Mouse (Mus musculus) neural tube, embryonic 15.5 days (tissue): Measurements from ENCODE around the gene Mttp. TPM values are rescaled to one million over a fixed set of nuclear protein-coding genes. Genes with fewer than 3 reads are reported as not detected.

ENCODE experiments used
- ATAC-seq: fragments of 200-750 bp; cut with Nextera tagmentation; 2 replicates; pipeline ENCODE4 v1.8.0; 2017; ENCODE audit warnings: mild to moderate bottlenecking, moderate TSS enrichment, moderate library complexity; ENCODE audit not compliant: low FRiP score
- H3K27ac ChIP-seq: fragments of 300-500 bp; sonication (generic); replicated peaks from 2 replicates; pipeline ENCODE4 v1.5.1; 2015; ENCODE audit warnings: mild to moderate bottlenecking, inconsistent platforms
- H3K27me3 ChIP-seq: fragments of 300-500 bp; sonication (generic); replicated peaks from 2 replicates; pipeline ENCODE4 v1.6.1; 2015; ENCODE audit warnings: inconsistent platforms
- H3K36me3 ChIP-seq: fragments of 300-500 bp; sonication (generic); 2 replicates; pipeline ENCODE4 v1.6.1; 2015; ENCODE audit warnings: inconsistent platforms
- H3K4me1 ChIP-seq: fragments of 300-500 bp; sonication (generic); 2 replicates; pipeline ENCODE4 v1.6.1; 2015; ENCODE audit warnings: inconsistent platforms
- H3K4me2 ChIP-seq: fragments of 300-500 bp; sonication (generic); 2 replicates; pipeline ENCODE4 v1.6.1; 2015; ENCODE audit warnings: inconsistent platforms, mild to moderate bottlenecking, moderate library complexity
- H3K4me3 ChIP-seq: fragments of 300-500 bp; sonication (generic); replicated peaks from 2 replicates; pipeline ENCODE4 v1.5.1; 2015; ENCODE audit warnings: mild to moderate bottlenecking, inconsistent platforms
- H3K9ac ChIP-seq: fragments of 300-500 bp; sonication (generic); replicated peaks from 2 replicates; pipeline ENCODE4 v1.6.1; 2015; ENCODE audit warnings: mild to moderate bottlenecking, inconsistent platforms
- H3K9me3 ChIP-seq: fragments of 300-500 bp; sonication (generic); replicated peaks from 2 replicates; pipeline ENCODE4 v1.6.1; 2016; ENCODE audit warnings: inconsistent platforms
- WGBS: fragments of 180-500 bp; shearing (Covaris S2); methylation state at CpG from one replicate; pipeline ENCODE4 v1.1.7; 2015; ENCODE audit warnings: mixed read lengths; 5-methylcytosine and 5-hydroxymethylcytosine counted together
- polyA plus RNA-seq: library from polyadenylated mRNA; unstranded; fragments of >200 nt; fragmentation: Nextera tagmentation; extraction: Ambion mirVana; gene quantifications from 2 replicates; pipeline ENCODE4 v1.2.1, GENCODE M21; 2015

Gene Mttp
- polyA plus RNA-seq, 1 experiment from 2014 or later, result 8.5 TPM

DNA sequence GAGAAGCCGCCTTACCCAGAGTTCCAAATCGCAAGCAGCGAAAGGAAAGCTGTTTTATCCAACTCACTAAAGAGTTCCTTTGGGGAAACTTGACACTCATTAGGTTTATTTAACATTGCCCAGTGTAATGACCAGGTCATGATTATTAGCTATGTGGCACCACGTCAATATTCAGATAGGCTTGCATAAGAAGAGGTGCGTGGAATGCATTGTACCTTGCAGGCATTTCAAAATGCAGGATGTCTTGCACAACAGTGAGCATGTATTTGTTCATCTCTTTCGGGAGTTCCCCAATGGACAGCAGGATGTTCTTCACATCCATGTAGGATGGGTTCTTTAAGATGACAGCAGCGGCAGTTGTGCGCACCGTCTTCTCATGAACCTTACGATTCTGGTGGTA, 37.9 kb downstream of the Mttp start:
- ATAC-seq, result no peak
- Histone ChIP-seq H3K27ac (no peak overlapping the region), H3K4me2 (no peak overlapping the region), H3K36me3 (no peaks in the 10 kb centered on the region), H3K4me1 (no peaks in the 10 kb centered on the region), H3K9me3 (no peaks in the 10 kb centered on the region), H3K4me3 (no peak overlapping the region), H3K9ac (no peak overlapping the region), H3K27me3 (no peaks in the 10 kb centered on the region)
- WGBS, result 94% methylated on average over 10 of the region's 10 CpGs

- WGBS, result 75% methylated on average over 5 of the region's 5 CpGs
These were observed 39.7 kb downstream of the Mttp start for GRCm38 (mm10) chr3:138105056-138105455.

DNA sequence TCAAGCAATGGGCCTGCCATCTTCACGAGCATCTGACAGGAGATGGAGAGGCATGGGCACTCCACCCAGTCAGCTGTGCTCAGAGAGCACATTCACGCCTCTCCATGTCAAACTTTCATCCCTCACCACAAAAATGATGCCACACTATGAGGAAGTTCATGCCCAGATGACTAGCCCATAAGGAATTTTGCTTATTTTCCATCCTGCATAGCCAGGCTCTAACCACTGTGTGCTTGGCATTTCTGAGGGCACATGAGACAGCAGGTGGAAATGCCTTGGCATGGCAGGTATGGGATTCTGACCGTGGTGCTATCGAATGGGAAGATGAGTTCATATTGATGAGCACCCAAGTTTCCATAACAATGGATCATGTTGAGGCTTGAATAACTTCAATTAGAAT, 41.1 kb downstream of the Mttp start:
- ATAC-seq, result no peak
- 91% methylated on average over 4 of the region's 4 CpGs for WGBS

More at GRCm38 (mm10) chr3:138105056-138105455, 39.7 kb downstream of the Mttp start:
- Histone ChIP-seq H3K36me3 (no peaks in the 10 kb centered on the region), H3K27me3 (no peaks in the 10 kb centered on the region), H3K9me3 (no peaks in the 10 kb centered on the region), H3K4me1 (no peaks in the 10 kb centered on the region), H3K9ac (no peak overlapping the region), H3K4me2 (no peak overlapping the region), H3K27ac (no peak overlapping the region), H3K4me3 (no peak overlapping the region)
- ATAC-seq, result no peak

GRCm38 (mm10) chr3:138101936-138102335, 42.8 kb downstream of the Mttp start:
- Histone ChIP-seq H3K9me3 (no peaks in the 10 kb centered on the region), H3K9ac (no peak overlapping the region), H3K27ac (no peak overlapping the region), H3K36me3 (no peaks in the 10 kb centered on the region), H3K4me3 (no peak overlapping the region), H3K27me3 (no peaks in the 10 kb centered on the region), H3K4me2 (no peak overlapping the region), H3K4me1 (no peaks in the 10 kb centered on the region)
- no peak for ATAC-seq
- WGBS, result 92% methylated on average over 4 of the region's 4 CpGs

More for the DNA sequence above, 41.1 kb downstream of the Mttp start:
- H3K27ac ChIP-seq, result no peak overlapping the region
- H3K4me1 ChIP-seq, result no peaks in the 10 kb centered on the region
- no peak overlapping the region for H3K9ac ChIP-seq
- no peaks in the 10 kb centered on the region for H3K27me3 ChIP-seq
- H3K4me2 ChIP-seq, result no peak overlapping the region
- no peaks in the 10 kb centered on the region for H3K9me3 ChIP-seq
- H3K36me3 ChIP-seq, result no peaks in the 10 kb centered on the region
- H3K4me3 ChIP-seq, result no peak overlapping the region

GRCm38 (mm10) chr3:138097718-138098117, 47.0 kb downstream of the Mttp start:
- no peaks in the 10 kb centered on the region for H3K36me3 ChIP-seq
- H3K4me2 ChIP-seq, result no peak overlapping the region
- ATAC-seq, result no peak
- no peaks in the 10 kb centered on the region for H3K9me3 ChIP-seq
- no peak overlapping the region for H3K27ac ChIP-seq
- H3K4me3 ChIP-seq, result no peak overlapping the region
- no peak overlapping the region for H3K9ac ChIP-seq
- no peaks in the 10 kb centered on the region for H3K4me1 ChIP-seq
- 82% methylated on average over 1 of the region's 1 CpGs for WGBS
- H3K27me3 ChIP-seq, result no peaks in the 10 kb centered on the region

DNA sequence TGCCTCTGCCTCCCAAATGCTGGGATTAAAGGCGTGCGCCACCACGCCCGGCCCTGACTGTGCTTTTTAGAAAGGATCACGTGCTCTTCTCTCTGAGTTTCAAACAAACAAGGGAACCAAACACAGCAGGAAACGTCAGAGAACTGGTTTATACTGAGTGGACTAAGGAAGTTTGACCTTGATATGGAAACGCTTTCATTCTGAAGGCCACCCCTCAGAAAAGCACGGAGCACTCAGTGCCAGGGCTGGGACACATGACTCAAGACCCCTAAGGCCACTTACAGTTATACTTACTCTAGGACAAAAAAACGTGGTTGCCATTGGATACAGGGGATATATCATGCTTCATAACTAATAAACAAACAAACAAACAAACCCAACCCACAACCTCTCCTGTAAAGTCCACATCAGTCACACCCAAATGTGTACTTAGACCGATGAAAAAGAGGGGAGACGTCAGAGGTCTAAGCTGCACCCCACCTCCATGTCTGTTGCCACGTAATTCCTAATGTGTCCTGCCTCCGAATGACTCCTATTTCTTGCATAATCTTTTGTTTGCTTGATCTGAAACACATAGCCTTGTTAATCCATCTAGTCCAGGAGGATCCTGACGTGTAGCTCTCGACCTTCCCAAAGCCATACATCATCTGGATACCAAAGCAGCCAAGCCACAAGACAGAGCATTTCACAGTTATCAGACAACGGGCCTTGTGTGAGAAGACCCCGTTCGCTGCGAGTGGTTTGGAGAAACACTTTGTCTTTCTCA, 48.3 kb downstream of the Mttp start:
- H3K27me3 ChIP-seq, result no peaks in the 10 kb centered on the region
- no peaks in the 10 kb centered on the region for H3K4me1 ChIP-seq
- no peak overlapping the region for H3K4me3 ChIP-seq
- WGBS, result 82% methylated on average over 19 of the region's 19 CpGs
- no peak for ATAC-seq
- H3K9ac ChIP-seq, result no peak overlapping the region
- H3K27ac ChIP-seq, result no peak overlapping the region
- no peaks in the 10 kb centered on the region for H3K36me3 ChIP-seq
- no peaks in the 10 kb centered on the region for H3K9me3 ChIP-seq
- H3K4me2 ChIP-seq, result no peak overlapping the region

- H3K9ac ChIP-seq, result no peak overlapping the region
- H3K4me1 ChIP-seq, result no peaks in the 10 kb centered on the region
- no peaks in the 10 kb centered on the region for H3K36me3 ChIP-seq
- H3K27me3 ChIP-seq, result no peaks in the 10 kb centered on the region
- no peak overlapping the region for H3K27ac ChIP-seq
- ATAC-seq, result peak; percentile 65; the same call in 1 of the 2 replicates
- H3K9me3 ChIP-seq, result no peaks in the 10 kb centered on the region
- H3K4me3 ChIP-seq, result no peak overlapping the region
- 46% methylated on average over 10 of the region's 10 CpGs for WGBS
- no peak overlapping the region for H3K4me2 ChIP-seq
These were observed 49.0 kb downstream of the Mttp start for GRCm38 (mm10) chr3:138095718-138096117.

DNA sequence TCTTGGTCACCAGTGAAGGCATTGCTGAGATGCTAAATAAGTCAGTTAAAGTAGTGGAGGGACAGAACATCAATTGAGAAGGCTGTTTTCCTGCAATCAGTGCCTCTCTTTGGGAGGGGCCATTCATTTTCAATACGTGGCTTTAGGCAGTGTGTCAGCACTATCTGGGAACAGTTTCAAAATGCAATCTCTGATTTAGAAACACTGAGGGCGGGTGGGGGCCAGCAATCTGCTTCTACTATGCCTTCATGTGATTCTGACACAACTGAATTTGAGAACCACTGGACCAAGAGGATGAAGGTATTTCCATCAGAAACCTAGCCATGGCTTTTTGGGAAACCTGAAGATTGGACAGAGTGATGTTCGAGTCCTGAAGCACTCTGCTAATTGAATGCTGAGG, 49.5 kb downstream of the Mttp start:
- ATAC-seq, result no peak
- Histone ChIP-seq H3K27ac (no peak overlapping the region), H3K36me3 (no peaks in the 10 kb centered on the region), H3K4me3 (no peak overlapping the region), H3K27me3 (no peaks in the 10 kb centered on the region), H3K9me3 (no peaks in the 10 kb centered on the region), H3K4me1 (no peaks in the 10 kb centered on the region), H3K4me2 (no peak overlapping the region), H3K9ac (no peak overlapping the region)
- 70% methylated on average over 3 of the region's 3 CpGs for WGBS

DNA sequence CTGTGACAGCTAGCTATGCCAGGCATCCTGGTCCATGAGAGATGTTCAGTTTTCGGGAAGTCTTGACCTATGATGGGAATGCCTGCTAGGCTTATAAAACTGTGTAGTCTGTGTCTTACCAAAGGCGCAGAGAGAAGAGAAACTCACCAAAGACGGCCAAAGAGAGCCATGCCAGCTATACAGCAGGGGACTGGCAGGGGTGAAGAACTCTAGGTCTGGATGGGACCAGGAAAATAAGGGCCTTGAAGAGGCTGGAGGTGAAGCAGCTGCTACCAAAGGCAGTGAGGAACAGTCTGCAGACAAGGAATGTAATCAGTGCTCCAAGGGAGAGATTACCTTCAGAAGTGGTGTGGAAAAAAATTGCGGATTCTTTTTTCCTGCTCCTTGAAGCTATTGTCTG, 60.9 kb downstream of the Mttp start:
- no peak for ATAC-seq
- Histone ChIP-seq H3K27me3 (no peaks in the 10 kb centered on the region), H3K9me3 (no peaks in the 10 kb centered on the region), H3K4me3 (no peak overlapping the region), H3K4me2 (no peak overlapping the region), H3K36me3 (no peaks in the 10 kb centered on the region), H3K27ac (no peak overlapping the region), H3K4me1 (no peaks in the 10 kb centered on the region), H3K9ac (no peak overlapping the region)
- 84% methylated on average over 4 of the region's 4 CpGs for WGBS

GRCm38 (mm10) chr3:138083073-138083637, 61.6 kb downstream of the Mttp start:
- WGBS, result 44% methylated on average over 1 of the region's 1 CpGs
- Histone ChIP-seq H3K27me3 (no peaks in the 10 kb centered on the region), H3K9me3 (no peaks in the 10 kb centered on the region), H3K36me3 (no peaks in the 10 kb centered on the region), H3K4me1 (no peaks in the 10 kb centered on the region), H3K4me2 (no peak overlapping the region), H3K9ac (no peak overlapping the region), H3K4me3 (no peak overlapping the region), H3K27ac (no peak overlapping the region)
- ATAC-seq, result no peak

DNA sequence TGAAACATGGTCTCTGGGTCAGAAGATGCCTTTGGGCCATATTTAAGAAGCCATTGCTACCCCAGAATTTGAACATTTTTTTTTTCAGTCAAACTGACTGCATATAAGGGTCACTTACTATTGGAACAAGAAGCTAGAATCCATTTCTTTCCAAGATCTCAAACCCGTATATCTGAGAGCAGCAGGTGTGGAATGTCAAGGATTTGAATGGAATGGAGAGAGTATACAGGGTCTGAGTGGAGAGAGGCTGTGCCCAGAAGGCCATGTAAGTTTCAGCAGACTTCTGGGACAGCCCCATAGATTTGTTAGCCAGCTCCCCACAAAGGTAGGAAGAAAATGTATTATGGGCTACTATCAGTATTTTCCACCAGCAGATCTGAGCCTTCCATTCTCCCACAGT, 66.1 kb downstream of the Mttp start:
- 95% methylated on average over 1 of the region's 1 CpGs for WGBS
- Histone ChIP-seq H3K9me3 (no peaks in the 10 kb centered on the region), H3K4me1 (0 out of 2 replicates have a peak, but pooled peaks cover 2% of the 10 kb centered on the region), H3K36me3 (no peaks in the 10 kb centered on the region), H3K4me3 (no peak overlapping the region), H3K9ac (no peak overlapping the region), H3K4me2 (no peak overlapping the region), H3K27ac (no peak overlapping the region), H3K27me3 (no peaks in the 10 kb centered on the region)
- no peak for ATAC-seq
